Mouse (Mus musculus) brain, embryonic 14.5 days (tissue): ENCODE results near the gene Slc13a5. TPM values are rescaled to one million over a fixed set of nuclear protein-coding genes. Genes with fewer than 3 reads are reported as not detected.

Experiments used
- DNase-seq: peaks from one replicate; pipeline ENCODE4 v3.0.0-alpha.2; 2011; ENCODE audit warnings: low read depth
- CTCF ChIP-seq: fragments of 200-500 bp; IDR thresholded peaks from 2 replicates; pipeline ENCODE4 v1.5.1; 2012; ENCODE audit warnings: inconsistent platforms, mild to moderate bottlenecking, moderate library complexity, borderline replicate concordance; ENCODE audit not compliant: insufficient read depth, insufficient read length; ENCODE audit errors: extremely low read depth
- POLR2A ChIP-seq: fragments of 200-500 bp; IDR thresholded peaks from 2 replicates; pipeline ENCODE4 v1.6.1; 2012; ENCODE audit warnings: mild to moderate bottlenecking, inconsistent platforms, borderline replicate concordance; ENCODE audit not compliant: poor library complexity, insufficient read depth, insufficient read length, severe bottlenecking; ENCODE audit errors: extremely low read depth
- polyA plus RNA-seq: library from polyadenylated mRNA; depleted of rRNA; stranded (reverse); fragments of >200 nt; gene quantifications from 2 replicates; pipeline ENCODE4 v1.2.3, GENCODE M21; 2012; rRNA removed

Slc13a5 gene
- polyA plus RNA-seq, 1 experiment: 2.8 TPM

- no peak for DNase-seq
- TF ChIP-seq POLR2A: no peak
- TF ChIP-seq CTCF: no peak
Observed at GRCm38 (mm10) chr11:72196506-72196905, 70.5 kb downstream of the Slc13a5 start.

DNA sequence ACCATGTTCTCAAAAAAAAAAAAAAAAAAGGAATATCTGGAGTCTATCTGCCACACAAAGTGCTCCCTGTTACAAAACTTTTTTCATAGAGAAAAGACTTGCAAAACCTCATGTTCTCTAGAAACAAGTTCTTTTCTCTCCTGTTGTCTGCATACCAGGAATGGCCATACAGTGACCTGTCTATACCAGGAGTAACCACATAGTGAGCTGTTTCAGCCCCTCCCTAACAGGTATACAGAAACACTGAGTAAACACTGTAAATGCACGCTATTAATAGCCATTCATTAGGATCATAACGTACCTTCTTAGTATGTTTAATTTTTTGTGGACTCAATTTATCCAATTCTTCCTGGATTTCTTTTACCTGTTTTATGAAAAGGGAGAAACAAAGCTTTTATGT is 72.8 kb downstream of the Slc13a5 start:
- DNase-seq: no peak
- TF ChIP-seq CTCF: no peak
- no peak for TF ChIP-seq POLR2A

Other genes with a start within 250 kb of the Slc13a5 start
- gene Aipl1, start 229.7 kb downstream of the Slc13a5 start, polyA plus RNA-seq: 0.30 and 0.38 TPM in 2 replicates
- 29.9 and 53.4 TPM in 2 replicates for gene Pimreg, start 225.2 kb downstream of the Slc13a5 start, polyA plus RNA-seq
- 8.2 and 13.0 TPM in 2 replicates for gene Pitpnm3, start 131.4 kb downstream of the Slc13a5 start, polyA plus RNA-seq
- 3.2 and 6.6 TPM in 2 replicates for gene Gm43951, start 60.4 kb downstream of the Slc13a5 start, polyA plus RNA-seq
- gene 4933427D14Rik, start 59.8 kb downstream of the Slc13a5 start, polyA plus RNA-seq: 28.2 and 31.3 TPM in 2 replicates
- 66.5 and 78.4 TPM in 2 replicates for gene Txndc17, start 59.7 kb downstream of the Slc13a5 start, polyA plus RNA-seq
- gene Med31, start 51.6 kb downstream of the Slc13a5 start, polyA plus RNA-seq: 33.8 and 52.6 TPM in 2 replicates
- 0.62 and 1.4 TPM in 2 replicates for gene Xaf1, start 34.4 kb upstream of the Slc13a5 start, polyA plus RNA-seq
- gene Fbxo39, start 47.2 kb upstream of the Slc13a5 start, polyA plus RNA-seq: not detected in 2 replicates
- 2.7 and 4.1 TPM in 2 replicates for gene Tekt1, start 95.2 kb upstream of the Slc13a5 start, polyA plus RNA-seq
- 2.1 and 3.4 TPM in 2 replicates for gene Smtnl2, start 144.5 kb upstream of the Slc13a5 start, polyA plus RNA-seq
- 0.12 and 0.35 TPM in 2 replicates for gene Ggt6, start 168.3 kb upstream of the Slc13a5 start, polyA plus RNA-seq
- 67.9 and 74.7 TPM in 2 replicates for gene Mybbp1a, start 174.1 kb upstream of the Slc13a5 start, polyA plus RNA-seq
- gene Spns2, start 222.7 kb upstream of the Slc13a5 start, polyA plus RNA-seq: 46.0 and 49.0 TPM in 2 replicates